Mouse (Mus musculus) kidney, postnatal 0 days (tissue): ENCODE data around the gene Mycbpap. TPM values are rescaled to one million over a fixed set of nuclear protein-coding genes. Genes with fewer than 3 reads are reported as not detected.
A peak's percentile ranks its signal among the peaks of the same experiment; 100 is the strongest.

Source experiments
- ATAC-seq: fragments of 200-750 bp; cut with Nextera tagmentation; replicated peaks from 2 replicates; pipeline ENCODE4 v1.8.0; 2017; ENCODE audit warnings: low read depth, moderate number of reproducible peaks, moderate TSS enrichment, moderate library complexity; ENCODE audit not compliant: low FRiP score
- DNase-seq: peaks from one replicate; pipeline ENCODE4 v3.0.0-alpha.2; 2016; ENCODE audit warnings: low spot score
- H3K27ac ChIP-seq: fragments of 300-500 bp; sonication (generic); 2 replicates; pipeline ENCODE4 v1.5.1; 2014; ENCODE audit warnings: mild to moderate bottlenecking
- H3K27me3 ChIP-seq: fragments of 300-500 bp; sonication (generic); 2 replicates; pipeline ENCODE4 v1.6.1; 2014; ENCODE audit warnings: low read length, mixed read lengths; ENCODE audit not compliant: insufficient read depth
- H3K36me3 ChIP-seq: fragments of 300-500 bp; sonication (generic); 2 replicates; pipeline ENCODE4 v1.6.1; 2014; ENCODE audit warnings: low read length, mixed read lengths; ENCODE audit not compliant: insufficient read depth
- H3K4me1 ChIP-seq: fragments of 300-500 bp; sonication (generic); replicated peaks from 2 replicates; pipeline ENCODE4 v1.6.1; 2014; ENCODE audit warnings: antibody characterized with exemption, low read length, mixed read lengths; ENCODE audit not compliant: insufficient read depth
- H3K4me2 ChIP-seq: fragments of 300-500 bp; sonication (generic); 2 replicates; pipeline ENCODE4 v1.6.1; 2014; ENCODE audit warnings: mild to moderate bottlenecking, low read length, moderate library complexity, mixed read lengths
- H3K4me3 ChIP-seq: fragments of 300-500 bp; sonication (generic); replicated peaks from 2 replicates; pipeline ENCODE4 v1.5.1; 2014; ENCODE audit warnings: low read depth, low read length
- H3K9ac ChIP-seq: fragments of 300-500 bp; sonication (generic); 2 replicates; pipeline ENCODE4 v1.6.1; 2014; ENCODE audit warnings: low read depth, low read length
- H3K9me3 ChIP-seq: fragments of 300-500 bp; sonication (generic); replicated peaks from 2 replicates; pipeline ENCODE4 v1.6.1; 2016; ENCODE audit warnings: low read length, inconsistent platforms, mixed read lengths
- CTCF ChIP-seq: IDR thresholded peaks from 2 replicates; pipeline ENCODE4 v1.5.1; 2016; ENCODE audit warnings: antibody characterized with exemption, low read depth, mild to moderate bottlenecking, moderate library complexity
- WGBS: fragments of 180-500 bp; shearing (Covaris S2); extraction: QIAGEN DNeasy Blood & Tissue Kit; methylation state at CpG from one replicate; pipeline ENCODE4 v1.1.7; 2014; 5-methylcytosine and 5-hydroxymethylcytosine counted together
- polyA plus RNA-seq: library from polyadenylated mRNA; unstranded; fragments of >200 nt; fragmentation: Nextera tagmentation; extraction: Ambion mirVana; gene quantifications from 2 replicates; pipeline ENCODE4 v1.2.1, GENCODE M21; 2015

The Mycbpap gene
- polyA plus RNA-seq, 1 experiment from 2014 or later, result 3.2 TPM

DNA sequence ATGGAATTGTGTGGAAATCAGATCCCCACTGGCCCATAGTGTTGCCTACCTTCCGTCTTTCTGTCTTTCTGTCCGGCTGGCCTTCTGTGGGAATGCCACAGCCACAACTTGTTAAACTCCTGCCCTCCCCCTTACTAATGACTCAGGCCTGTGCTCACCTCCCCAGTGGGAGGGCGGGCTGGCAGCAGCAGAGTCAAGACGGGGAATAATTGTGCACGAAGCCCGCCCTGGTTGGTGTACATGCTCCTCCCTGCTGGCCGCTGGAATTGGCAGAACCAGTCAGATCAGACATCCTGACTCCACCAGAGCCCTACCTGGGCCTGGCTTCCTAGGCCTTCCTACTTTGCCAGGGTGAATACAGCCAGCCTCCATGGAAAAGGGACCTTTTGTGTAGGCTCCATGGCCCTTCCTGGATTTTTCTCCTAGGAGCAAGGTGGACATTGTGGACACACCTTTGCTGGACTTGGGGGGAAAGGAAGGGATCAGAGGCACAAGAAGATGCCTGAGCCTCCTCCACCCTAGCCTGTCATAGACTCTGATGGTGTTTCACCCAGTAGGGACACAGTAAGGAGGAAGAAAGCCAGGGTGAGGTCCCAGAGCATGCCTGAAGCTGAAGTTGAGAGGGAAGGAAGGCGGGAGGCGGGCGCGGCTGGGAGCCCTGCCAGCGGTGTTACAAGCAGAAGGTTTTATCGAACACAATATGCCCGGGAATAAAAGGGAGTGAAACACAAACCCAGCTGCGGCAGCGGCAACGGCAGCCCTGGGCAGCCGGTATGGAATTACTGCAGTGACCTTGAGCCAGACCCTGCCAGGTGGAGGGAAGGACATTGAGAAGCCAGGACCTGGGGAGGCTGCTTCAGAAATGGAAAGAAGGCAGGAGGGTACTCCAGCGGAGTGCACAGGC is 23.2 kb downstream of the Mycbpap start:
- peak overlapping the region; percentile 73 for H3K9ac ChIP-seq
- ATAC-seq (peak; percentile 42), DNase-seq (peak; percentile 61)
- TF ChIP-seq CTCF, result no peak
- H3K4me3 ChIP-seq, result peak overlapping the region; percentile 44
- peak overlapping the region; percentile 93 for H3K27ac ChIP-seq
- peak overlapping the region; percentile 65 for H3K4me2 ChIP-seq
- H3K36me3 ChIP-seq, result peaks cover 13% of the 10 kb centered on the region; the same call in 1 of the 2 replicates
- H3K4me1 ChIP-seq, result peaks cover 11% of the 10 kb centered on the region; the same call in 1 of the 2 replicates
- WGBS, result 13% methylated on average over 19 of the region's 19 CpGs
- H3K9me3 ChIP-seq, result no peaks in the 10 kb centered on the region
- H3K27me3 ChIP-seq, result no peaks in the 10 kb centered on the region

DNA sequence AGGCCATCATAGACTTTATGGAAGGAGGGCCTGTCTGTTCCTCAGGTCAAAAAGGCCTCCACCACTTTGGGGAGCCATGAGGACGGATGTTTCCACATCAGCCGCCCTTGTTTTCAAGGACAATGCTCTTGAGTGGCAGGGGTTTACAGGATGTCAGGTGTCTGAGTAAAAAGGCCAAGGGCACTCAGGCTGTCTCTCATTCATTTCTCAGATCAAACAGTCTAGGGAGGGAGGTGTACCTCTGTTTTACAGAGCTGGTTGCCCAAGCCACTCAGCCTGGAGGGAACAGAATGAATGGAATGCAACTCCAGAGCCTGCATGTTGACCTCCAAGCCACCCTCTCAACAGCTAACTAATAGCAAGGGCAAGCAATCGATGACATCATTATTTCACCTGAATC is 26.1 kb downstream of the Mycbpap start:
- peaks cover 13% of the 10 kb centered on the region; the same call in 1 of the 2 replicates for H3K36me3 ChIP-seq
- no peak overlapping the region for H3K4me3 ChIP-seq
- no peak for TF ChIP-seq CTCF
- no peak overlapping the region for H3K27ac ChIP-seq
- H3K9ac ChIP-seq, result no peak overlapping the region
- H3K4me1 ChIP-seq, result peaks cover 13% of the 10 kb centered on the region
- no peak overlapping the region for H3K4me2 ChIP-seq
- no peaks in the 10 kb centered on the region for H3K27me3 ChIP-seq
- DNase-seq, result peak; percentile 15
- no peak for ATAC-seq
- 71% methylated on average over 3 of the region's 3 CpGs for WGBS
- no peaks in the 10 kb centered on the region for H3K9me3 ChIP-seq

GRCm38 (mm10) chr11:94491749-94492099 is 29.8 kb downstream of the Mycbpap start:
- H3K9ac ChIP-seq, result no peak overlapping the region
- no peak for TF ChIP-seq CTCF
- DNase-seq (no peak), ATAC-seq (no peak)
- H3K27ac ChIP-seq, result no peak overlapping the region
- WGBS, result 64% methylated on average over 7 of the region's 7 CpGs
- H3K4me2 ChIP-seq, result peak overlapping the region; percentile 69
- H3K4me1 ChIP-seq, result peaks cover 7% of the 10 kb centered on the region; the same call in 1 of the 2 replicates
- peaks cover 13% of the 10 kb centered on the region; the same call in 1 of the 2 replicates for H3K36me3 ChIP-seq
- H3K27me3 ChIP-seq, result no peaks in the 10 kb centered on the region
- no peaks in the 10 kb centered on the region for H3K9me3 ChIP-seq
- H3K4me3 ChIP-seq, result no peak overlapping the region

DNA sequence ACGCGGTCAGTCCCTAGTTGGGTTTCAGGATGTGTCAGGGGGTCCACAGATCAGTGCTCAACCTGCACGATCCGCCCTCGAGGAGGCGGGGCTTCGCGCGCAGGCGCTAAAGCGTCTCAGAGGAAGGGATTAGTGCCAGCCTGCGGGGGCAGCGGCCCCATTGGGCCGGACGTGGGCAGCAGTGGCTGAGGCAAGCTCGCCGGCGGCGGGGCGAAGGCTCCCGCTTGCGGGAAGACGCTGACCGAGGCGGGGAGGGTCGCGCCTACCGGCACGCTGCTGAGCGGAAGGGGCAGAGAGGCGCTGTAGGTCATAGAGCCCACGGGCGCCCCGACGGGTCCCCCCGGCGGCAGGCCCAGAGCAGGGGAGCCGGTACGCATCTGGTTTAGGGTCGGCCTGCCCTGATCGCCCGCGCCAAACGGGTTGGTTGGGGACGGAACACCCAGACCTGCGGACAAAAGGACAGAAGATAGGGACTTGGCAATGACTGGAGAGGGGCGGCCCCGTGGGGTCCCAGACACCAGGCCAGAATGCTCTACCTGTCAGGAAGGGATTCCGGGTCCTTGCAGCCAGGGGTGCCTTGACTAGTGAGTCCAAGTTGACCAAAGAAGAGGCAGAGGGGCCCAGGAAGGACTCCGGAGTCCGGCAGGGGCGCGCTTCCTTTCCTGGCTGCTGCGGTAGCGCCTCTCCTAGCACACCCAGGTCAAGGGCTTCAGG is 30.4 kb downstream of the Mycbpap start:
- H3K9me3 ChIP-seq, result no peaks in the 10 kb centered on the region

GRCm38 (mm10) chr11:94489745-94490144 is 31.8 kb downstream of the Mycbpap start:
- DNase-seq (no peak), ATAC-seq (0 out of 2 replicates have a peak, but pooled peaks have one; percentile 9)
- H3K9ac ChIP-seq, result no peak overlapping the region
- peaks cover 10% of the 10 kb centered on the region; the same call in 1 of the 2 replicates for H3K36me3 ChIP-seq
- H3K4me2 ChIP-seq, result no peak overlapping the region
- peaks cover 7% of the 10 kb centered on the region; the same call in 1 of the 2 replicates for H3K4me1 ChIP-seq
- peaks cover 2% of the 10 kb centered on the region; the same call in 1 of the 2 replicates for H3K27me3 ChIP-seq
- H3K4me3 ChIP-seq, result no peak overlapping the region
- H3K27ac ChIP-seq, result no peak overlapping the region
- 29% methylated on average over 4 of the region's 4 CpGs for WGBS
- no peaks in the 10 kb centered on the region for H3K9me3 ChIP-seq
- TF ChIP-seq CTCF, result no peak

More for the DNA sequence above, 30.4 kb downstream of the Mycbpap start:
- no peaks in the 10 kb centered on the region for H3K27me3 ChIP-seq
- WGBS, result 12% methylated on average over 52 of the region's 55 CpGs
- 0 out of 2 replicates have a peak, but pooled peaks have one; percentile 38 for ATAC-seq
- peaks cover 7% of the 10 kb centered on the region; the same call in 1 of the 2 replicates for H3K4me1 ChIP-seq
- H3K36me3 ChIP-seq, result peaks cover 11% of the 10 kb centered on the region; the same call in 1 of the 2 replicates
- peak overlapping the region; percentile 69 for H3K4me2 ChIP-seq
- H3K4me3 ChIP-seq, result peak overlapping the region; percentile 36
- TF ChIP-seq CTCF, result peak; percentile 16; the same call in 1 of the 2 replicates
- no peak overlapping the region for H3K27ac ChIP-seq
- peak overlapping the region; percentile 46 for H3K9ac ChIP-seq
- DNase-seq, result peak; percentile 73
